Mouse (Mus musculus) lung, embryonic 14.5 days (tissue): ENCODE measurements around the gene Asap2. TPM values are rescaled to one million over a fixed set of nuclear protein-coding genes. Genes with fewer than 3 reads are reported as not detected.

ENCODE experiments used
- ATAC-seq: fragments of 200-750 bp; cut with Nextera tagmentation; 2 replicates; pipeline ENCODE4 v1.8.0; 2017; ENCODE audit warnings: mild to moderate bottlenecking, moderate TSS enrichment, moderate library complexity; ENCODE audit not compliant: insufficient read depth
- DNase-seq: peaks from one replicate; pipeline ENCODE4 v3.0.0-alpha.2; 2015
- H3K27ac ChIP-seq: fragments of 300-500 bp; sonication (generic); 2 replicates; pipeline ENCODE4 v1.5.1; 2014; ENCODE audit warnings: low read depth, mild to moderate bottlenecking, moderate library complexity
- H3K27me3 ChIP-seq: fragments of 300-500 bp; sonication (generic); 2 replicates; pipeline ENCODE4 v1.6.1; 2014; ENCODE audit warnings: low read length, control low read depth; ENCODE audit not compliant: insufficient read depth
- H3K36me3 ChIP-seq: fragments of 300-500 bp; sonication (generic); 2 replicates; pipeline ENCODE4 v1.6.1; 2014; ENCODE audit warnings: control low read depth; ENCODE audit not compliant: insufficient read depth
- H3K4me1 ChIP-seq: fragments of 300-500 bp; sonication (generic); 2 replicates; pipeline ENCODE4 v1.6.1; 2014; ENCODE audit warnings: antibody characterized with exemption, control low read depth; ENCODE audit not compliant: insufficient read depth
- H3K4me2 ChIP-seq: fragments of 300-500 bp; sonication (generic); 2 replicates; pipeline ENCODE4 v1.6.1; 2014; ENCODE audit warnings: mild to moderate bottlenecking
- H3K4me3 ChIP-seq: fragments of 300-500 bp; sonication (generic); 2 replicates; pipeline ENCODE4 v1.5.1; 2014; ENCODE audit warnings: low read depth, low read length
- H3K9ac ChIP-seq: fragments of 300-500 bp; sonication (generic); 2 replicates; pipeline ENCODE4 v1.6.1; 2014
- H3K9me3 ChIP-seq: fragments of 300-500 bp; sonication (generic); 2 replicates; pipeline ENCODE4 v1.6.1; 2016; ENCODE audit warnings: low read depth, low read length, control low read depth
- CTCF ChIP-seq: IDR thresholded peaks from 2 replicates; pipeline ENCODE4 v1.5.1; 2016; ENCODE audit warnings: antibody characterized with exemption, low read depth
- WGBS: fragments of 180-500 bp; shearing (Covaris S2); extraction: QIAGEN DNeasy Blood & Tissue Kit; methylation state at CpG from one replicate; pipeline ENCODE4 v1.1.7; 2014; 5-methylcytosine and 5-hydroxymethylcytosine counted together
- polyA plus RNA-seq: library from polyadenylated mRNA; unstranded; fragments of >200 nt; fragmentation: Nextera tagmentation; extraction: Ambion mirVana; gene quantifications from 2 replicates; pipeline ENCODE4 v1.2.1, GENCODE M21; 2014

Gene Asap2
- polyA plus RNA-seq, 1 experiment from 2014 or later = 13.8 TPM

DNA sequence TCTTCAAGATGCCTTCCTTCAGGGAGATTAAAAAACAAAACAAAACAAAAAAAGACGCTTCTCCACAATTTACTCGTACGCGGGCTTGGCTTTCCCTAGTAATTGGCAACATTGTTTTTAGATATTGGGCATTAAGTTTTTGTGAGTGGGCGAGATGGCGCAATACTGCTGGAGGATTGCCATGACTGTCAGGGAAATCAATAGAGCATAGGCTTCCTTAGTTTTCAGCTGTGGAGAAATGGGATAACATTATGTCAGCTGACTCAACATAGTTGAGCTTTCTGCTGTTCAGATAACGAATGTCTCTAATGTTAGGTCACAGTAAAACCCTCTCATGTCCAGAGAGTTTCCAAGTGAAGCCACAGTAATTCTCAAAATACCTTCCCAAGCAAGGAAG is 326.6 kb downstream of the Asap2 start:
- peak overlapping the region; percentile 65 for H3K4me3 ChIP-seq
- H3K27ac ChIP-seq = no peak overlapping the region
- DNase-seq (peak; percentile 62), ATAC-seq (no peak)
- peaks cover 59% of the 10 kb centered on the region for H3K36me3 ChIP-seq
- H3K9me3 ChIP-seq = no peaks in the 10 kb centered on the region
- H3K4me2 ChIP-seq = peak overlapping the region; percentile 66
- no peak for TF ChIP-seq CTCF
- no peaks in the 10 kb centered on the region for H3K27me3 ChIP-seq
- 23% methylated on average over 7 of the region's 7 CpGs for WGBS
- H3K9ac ChIP-seq = peak overlapping the region; percentile 77
- H3K4me1 ChIP-seq = 0 out of 2 replicates have a peak, but pooled peaks cover 3% of the 10 kb centered on the region

DNA sequence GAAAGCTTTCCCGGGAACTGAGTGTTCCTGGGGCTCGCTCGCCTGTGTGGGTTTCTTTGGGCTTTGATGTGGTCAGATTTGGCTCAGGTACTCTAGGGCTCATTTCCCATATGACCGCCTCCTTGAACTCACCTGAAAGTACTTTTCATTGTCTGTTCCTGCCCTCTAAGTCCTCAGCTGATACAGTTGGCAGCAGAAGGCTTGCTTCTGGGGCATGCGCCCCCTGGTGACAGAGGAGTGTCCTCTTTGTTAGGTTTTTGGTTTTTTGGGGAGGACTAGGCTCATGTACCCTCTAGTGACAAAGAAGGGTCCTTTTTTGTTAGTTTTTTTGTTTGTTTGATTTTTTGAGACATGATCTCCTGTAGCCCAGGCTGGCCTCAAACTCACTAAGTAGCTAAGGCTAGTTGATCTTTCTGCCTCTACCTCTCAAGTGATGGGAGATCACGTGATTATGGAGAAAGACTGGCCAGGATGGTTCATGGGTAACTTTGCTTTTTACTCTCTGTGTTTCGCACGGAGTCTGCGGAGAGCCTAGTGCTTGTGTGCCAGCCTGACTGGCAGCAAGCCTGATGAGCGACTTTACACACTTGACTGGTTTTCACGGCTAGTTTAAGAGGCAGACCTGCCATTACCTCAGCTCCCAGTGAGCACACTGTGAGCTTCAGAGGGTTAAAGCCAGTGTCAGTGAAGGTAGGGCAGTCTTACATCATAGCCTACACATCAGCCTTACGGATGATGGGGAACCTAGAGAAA is 328.1 kb downstream of the Asap2 start:
- Histone ChIP-seq H3K36me3 (peaks cover 57% of the 10 kb centered on the region), H3K4me3 (no peak overlapping the region), H3K4me2 (no peak overlapping the region), H3K9ac (no peak overlapping the region), H3K9me3 (no peaks in the 10 kb centered on the region), H3K4me1 (0 out of 2 replicates have a peak, but pooled peaks cover 3% of the 10 kb centered on the region), H3K27me3 (no peaks in the 10 kb centered on the region), H3K27ac (no peak overlapping the region)
- DNase-seq (peak; percentile 82), ATAC-seq (no peak)
- peak; percentile 81 for TF ChIP-seq CTCF
- 78% methylated on average over 12 of the region's 12 CpGs for WGBS
